Mouse (Mus musculus): ENCODE results near the gene Adamts20. TPM values are rescaled to one million over a fixed set of nuclear protein-coding genes. Genes with fewer than 3 reads are reported as not detected.

The Adamts20 gene
- total RNA-seq (2023) = not detected

GRCm38 (mm10) chr15:94465318-94465717, at the start of gene Adamts20:
Adamts20 (minus strand) TSS chr15:94465418.

Other genes starting within 250 kb of the Adamts20 start
- 12.7 TPM for gene Pus7l, start 78.1 kb upstream of the Adamts20 start, total RNA-seq (2023)
- gene Irak4, start 78.2 kb upstream of the Adamts20 start, total RNA-seq (2023) = 22.9 TPM
- 42.6 TPM for gene Twf1, start 124.5 kb upstream of the Adamts20 start, total RNA-seq (2023)
- not detected for gene Tmem117, start 163.8 kb upstream of the Adamts20 start, total RNA-seq (2023)